ENCODE assay signal across 8 mouse cellular contexts in the genomic region with DNA sequence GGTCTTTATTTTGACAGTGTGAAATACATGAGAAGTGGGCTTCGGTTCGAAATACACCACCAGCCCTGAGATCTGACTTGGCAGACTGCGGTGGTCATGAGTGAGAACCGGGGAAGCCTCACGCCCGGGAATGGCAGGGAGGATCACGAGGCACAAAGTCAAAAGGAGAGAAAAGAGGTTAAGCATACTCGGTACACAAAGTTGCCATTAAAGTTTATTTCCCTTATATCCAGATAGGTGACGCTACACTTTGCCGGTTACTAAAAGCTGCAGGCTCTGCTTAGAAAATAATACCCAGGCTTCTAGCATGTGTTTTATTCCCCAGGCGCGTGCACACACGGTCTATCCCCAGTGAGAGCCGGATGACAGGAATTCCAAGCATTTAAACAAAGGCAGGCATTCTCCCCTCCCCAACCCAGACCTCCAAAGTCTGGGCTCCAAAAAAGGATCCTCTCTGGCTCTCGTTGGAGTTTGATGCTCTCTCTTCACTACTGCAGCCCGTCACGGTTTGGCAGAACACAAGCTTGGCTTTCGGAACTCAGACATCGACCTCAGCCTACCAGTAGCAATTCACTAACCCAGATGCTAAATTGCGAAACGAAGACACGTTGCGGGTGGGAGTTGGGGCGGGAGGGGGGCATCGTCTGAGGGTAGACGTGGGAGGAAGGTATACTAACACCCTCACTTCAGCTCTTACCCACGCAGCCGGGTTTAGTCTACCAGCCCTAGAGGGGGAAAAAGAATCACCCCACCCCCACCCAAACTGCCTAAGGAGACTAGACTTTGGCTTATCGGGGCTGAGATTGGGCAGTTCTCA. TPM values are rescaled to one million over a fixed set of nuclear protein-coding genes. Genes with fewer than 3 reads are reported as not detected.
DNase-seq lines count a peak whose midpoint lies in the region; ATAC-seq and TF ChIP-seq lines count a peak whose summit lies in the region.

No protein-coding gene starts in this region.

- no peaks in the 10 kb centered on the region for H3K4me1 ChIP-seq in ES-Bruce4 (ENCODE audit: control insufficient read depth, insufficient read depth, low read length)
- H3K4me1 ChIP-seq in forebrain, postnatal 0 days (ENCODE audit: insufficient read depth): peaks cover 4% of the 10 kb centered on the region; the same call in 1 of the 2 replicates
- peaks cover 9% of the 10 kb centered on the region for H3K4me1 ChIP-seq in hindbrain, embryonic 12.5 days

- peaks cover 35% of the 10 kb centered on the region for H3K27me3 ChIP-seq in ES-Bruce4 (ENCODE audit: control insufficient read depth, insufficient read depth, low read length, poor library complexity, severe bottlenecking)
- no peaks in the 10 kb centered on the region for H3K27me3 ChIP-seq in forebrain, postnatal 0 days (ENCODE audit: insufficient read depth, low read length)
- H3K27me3 ChIP-seq in hindbrain, embryonic 12.5 days: peaks cover 11% of the 10 kb centered on the region; the same call in 1 of the 2 replicates

- 2% methylated on average over 29 of the region's 29 CpGs for WGBS in forebrain, postnatal 0 days
- WGBS in hindbrain, embryonic 12.5 days: under 1% methylated on average over 29 of the region's 29 CpGs

- ATAC-seq in forebrain, postnatal 0 days: peak; percentile 1
- no peak for ATAC-seq in hindbrain, embryonic 12.5 days (ENCODE audit: low FRiP score)
- ATAC-seq in megakaryocyte-erythroid progenitor cell, adult 5-6 weeks (replicated peaks; ENCODE audit: low FRiP score, low TSS enrichment, poor library complexity, severe bottlenecking): no peak

- no peak for TF ChIP-seq CTCF in ES-Bruce4 (IDR thresholded peaks at IDR 0.05; ENCODE audit: low read depth, low read length)
- peak; percentile 47 for TF ChIP-seq CTCF in forebrain, postnatal 0 days (IDR thresholded peaks at IDR 0.05; ENCODE audit: low read depth)

- no peak overlapping the region for H3K27ac ChIP-seq in ES-Bruce4 (ENCODE audit: insufficient read depth, low read length)
- H3K27ac ChIP-seq in forebrain, postnatal 0 days (ENCODE audit: low read depth, low read length): peak overlapping the region; percentile 88
- peak overlapping the region; percentile 87 for H3K27ac ChIP-seq in hindbrain, embryonic 12.5 days

- no peaks in the 10 kb centered on the region for H3K36me3 ChIP-seq in ES-Bruce4 (ENCODE audit: control insufficient read depth, insufficient read depth, low read length, poor library complexity, severe bottlenecking)
- H3K36me3 ChIP-seq in forebrain, postnatal 0 days (ENCODE audit: insufficient read depth): no peaks in the 10 kb centered on the region
- H3K36me3 ChIP-seq in hindbrain, embryonic 12.5 days: no peaks in the 10 kb centered on the region

- peak overlapping the region; percentile 90 for H3K4me2 ChIP-seq in forebrain, postnatal 0 days (ENCODE audit: low read depth)
- H3K4me2 ChIP-seq in hindbrain, embryonic 12.5 days (replicated peaks): peak overlapping the region; percentile 83

- H3K4me3 ChIP-seq in ES-Bruce4 (ENCODE audit: low read depth, low read length): peak overlapping the region; percentile 55
- peak overlapping the region; percentile 70 for H3K4me3 ChIP-seq in forebrain, postnatal 0 days (ENCODE audit: low read depth, low read length)
- peak overlapping the region; percentile 65 for H3K4me3 ChIP-seq in hindbrain, embryonic 12.5 days

- TF ChIP-seq POLR2A in ES-Bruce4 (IDR thresholded peaks at IDR 0.05; ENCODE audit: insufficient read depth, low read length): no peak

- DNase-seq in brain, embryonic 18.5 days (ENCODE audit: low read depth, low spot score): peak; percentile 72
- peak; percentile 81 for DNase-seq in forebrain, postnatal 0 days
- DNase-seq in layer of hippocampus, postnatal 14 days (ENCODE audit: low spot score in 2 of 2): peak; percentile 61 to 70
- peak; percentile 7 for DNase-seq in lung, postnatal 25 days (ENCODE audit: low spot score)
- peak; percentile 67 for DNase-seq in right cerebral cortex, postnatal 25 days

- H3K9ac ChIP-seq in ES-Bruce4 (ENCODE audit: low read depth, poor library complexity, severe bottlenecking): peak overlapping the region; percentile 37; the same call in 1 of the 2 replicates
- peak overlapping the region; percentile 70 for H3K9ac ChIP-seq in forebrain, postnatal 0 days
- peak overlapping the region; percentile 73 for H3K9ac ChIP-seq in hindbrain, embryonic 12.5 days

- H3K9me3 ChIP-seq in ES-Bruce4 (replicated peaks; ENCODE audit: control insufficient read depth, insufficient read depth, low read length, poor library complexity, severe bottlenecking): no peaks in the 10 kb centered on the region
- H3K9me3 ChIP-seq in forebrain, postnatal 0 days (ENCODE audit: low read length): no peaks in the 10 kb centered on the region
- no peaks in the 10 kb centered on the region for H3K9me3 ChIP-seq in hindbrain, embryonic 12.5 days (replicated peaks)

- TF ChIP-seq EP300 in ES-Bruce4 (IDR thresholded peaks at IDR 0.05; ENCODE audit: insufficient read depth, low read depth, low read length): no peak

RNA-seq across cellular contexts. Expression of a gene that starts 1.1 kb away (rescaled TPM):
- polyA plus RNA-seq in ES-Bruce4 (2011; ENCODE audit: insufficient read depth, insufficient read length, low read depth, missing spikeins): 6.2 and 7.8 TPM in 2 replicates
- 84.7 and 89.3 TPM in 2 replicates for total RNA-seq in forebrain, postnatal 0 days (2014; rRNA removed)
- 12.7 and 15.5 TPM in 2 replicates for polyA plus RNA-seq in forebrain, postnatal 0 days (2015; fragmentation: Nextera tagmentation; extraction: Ambion mirVana)
- 15.3 and 16.8 TPM in 2 replicates for polyA plus RNA-seq in hindbrain, embryonic 12.5 days (2016; fragmentation: Nextera tagmentation; extraction: Ambion mirVana)
- total RNA-seq in layer of hippocampus, postnatal 14 days (2021): 10 to 100 TPM; 71.9 to 76.5 TPM
- 5.7 and 10.0 TPM in 2 replicates for total RNA-seq in megakaryocyte-erythroid progenitor cell, adult 5-6 weeks (2014; fragmentation: Nextera tagmentation)
- total RNA-seq in megakaryocyte-erythroid progenitor cell, adult 5-6 weeks (2017): 8.5 and 12.4 TPM in 2 replicates

Comparison
In these comparisons a context has a peak if more than half of its experiments do, and no peak if none do; other contexts are left out.
1. DNase-seq: peak in every context shown above with its lines; median percentile 81 in forebrain, postnatal 0 days; 72 in brain, embryonic 18.5 days; 67 in right cerebral cortex, postnatal 25 days; 66 in layer of hippocampus, postnatal 14 days; 7 in lung, postnatal 25 days.